Mouse (Mus musculus): Measurements from ENCODE around the gene Veph1. TPM values are rescaled to one million over a fixed set of nuclear protein-coding genes. Genes with fewer than 3 reads are reported as not detected.

Veph1 gene
- polyA plus RNA-seq, 1 experiment from 2014 or later, result 17.3 TPM

DNA sequence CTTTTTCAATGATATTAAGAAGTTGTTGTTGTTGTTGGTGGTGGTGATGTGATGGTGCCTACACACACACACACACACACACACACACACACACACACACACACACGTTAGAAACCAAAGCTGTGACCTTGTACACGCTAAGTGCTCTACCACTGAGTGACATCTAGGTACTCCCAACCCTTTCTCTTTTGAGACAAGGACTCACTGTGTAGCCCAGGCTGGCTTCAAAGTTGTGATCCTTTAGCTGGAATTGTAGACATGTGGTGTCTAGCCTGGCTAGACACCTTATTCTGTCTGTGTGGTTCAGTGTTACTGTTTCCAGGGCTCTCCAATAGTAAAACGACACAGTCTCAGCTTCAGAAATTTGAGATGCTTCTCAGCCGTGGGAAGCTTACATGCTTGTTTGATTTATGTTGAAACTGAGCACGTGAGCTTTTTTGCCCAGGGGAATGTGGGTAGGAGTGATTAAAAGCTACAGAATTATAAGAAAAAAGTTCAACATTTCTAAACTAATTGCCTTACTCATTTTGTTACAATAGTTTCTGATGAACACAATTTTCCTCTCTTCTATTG is 272.3 kb downstream of the Veph1 start:
- Histone ChIP-seq H3K4me2 (ENCODE audit: low read length) (no peak overlapping the region), H3K9me3 (replicated peaks; ENCODE audit: low read length) (no peaks in the 10 kb centered on the region), H3K9ac (ENCODE audit: low read depth, low read length) (no peak overlapping the region), H3K36me3 (ENCODE audit: insufficient read depth, low read length) (no peaks in the 10 kb centered on the region), H3K27me3 (ENCODE audit: insufficient read depth, low read length) (no peaks in the 10 kb centered on the region), H3K27ac (no peak overlapping the region), H3K4me3 (replicated peaks; ENCODE audit: low read depth, low read length) (no peak overlapping the region), H3K4me1 (replicated peaks; ENCODE audit: insufficient read depth, low read length) (no peaks in the 10 kb centered on the region)
- DNase-seq (ENCODE audit: low spot score), result peak; percentile 53
- no peak; the same call in 1 of the 2 replicates for ATAC-seq (replicated peaks; ENCODE audit: low FRiP score, low read depth)
- WGBS, result 39% methylated on average over 5 of the region's 5 CpGs
- no peak for TF ChIP-seq CTCF (IDR thresholded peaks at IDR 0.05; ENCODE audit: low read depth)

DNA sequence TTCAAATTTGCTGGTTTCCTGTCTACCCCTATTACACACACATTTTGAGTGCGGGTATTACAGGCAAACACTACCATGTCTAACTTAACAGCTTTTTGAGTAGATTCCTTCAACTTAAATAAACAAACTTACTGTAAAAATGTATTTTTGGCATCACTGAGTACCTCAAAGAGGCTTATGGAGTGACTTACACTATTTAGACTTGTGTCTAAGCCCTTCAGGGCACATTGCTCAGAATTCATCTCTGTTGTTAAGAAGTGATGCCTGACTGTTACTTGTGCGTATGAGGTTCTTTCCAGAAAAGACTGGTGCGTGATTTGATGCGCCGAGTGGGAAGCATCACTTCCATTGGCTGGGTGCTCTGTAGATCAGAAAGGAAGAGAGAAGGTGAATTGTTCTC is 277.5 kb downstream of the Veph1 start:
- ATAC-seq (replicated peaks; ENCODE audit: low FRiP score, low read depth), result no peak
- 95% methylated on average over 5 of the region's 5 CpGs for WGBS

DNA sequence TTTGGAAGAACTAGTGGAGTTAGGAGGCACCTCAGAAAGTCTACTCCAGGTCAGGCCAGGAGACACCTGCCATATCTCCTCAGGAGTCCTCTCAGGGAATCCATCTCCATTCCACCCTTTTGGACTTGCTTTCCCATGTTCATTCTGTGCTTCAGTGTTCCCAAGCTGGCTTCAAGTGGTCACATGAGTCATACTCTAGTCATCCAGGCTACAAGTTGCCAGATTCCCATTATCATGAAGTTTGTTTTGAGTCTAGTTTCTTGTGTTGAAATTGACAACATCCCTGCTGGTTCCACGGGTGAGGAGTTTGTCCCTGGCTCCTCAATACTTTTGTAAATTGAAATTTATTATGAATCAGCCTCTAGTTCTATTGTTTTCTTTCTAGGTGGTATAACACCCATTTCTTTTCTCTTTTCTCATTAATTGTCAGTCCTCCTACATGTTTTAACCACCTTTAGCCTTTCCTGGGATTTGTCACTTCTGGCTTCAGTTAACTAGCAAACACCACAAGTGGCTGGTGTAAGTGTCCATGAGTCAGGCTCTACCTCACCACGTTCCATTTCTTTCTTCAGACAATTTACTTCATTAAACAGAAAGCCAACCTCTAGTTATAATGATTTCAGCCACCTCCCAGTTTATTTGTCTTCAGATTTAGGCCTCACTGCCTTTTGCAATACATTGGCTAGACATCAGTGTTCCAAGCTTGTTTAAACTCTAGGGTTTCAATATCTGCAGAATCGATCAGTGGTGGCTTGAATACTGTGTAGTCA is 288.8 kb downstream of the Veph1 start:
- Histone ChIP-seq H3K27me3 (ENCODE audit: insufficient read depth, low read length) (no peaks in the 10 kb centered on the region), H3K27ac (no peak overlapping the region), H3K9me3 (replicated peaks; ENCODE audit: low read length) (no peaks in the 10 kb centered on the region), H3K4me1 (replicated peaks; ENCODE audit: insufficient read depth, low read length) (no peaks in the 10 kb centered on the region), H3K36me3 (ENCODE audit: insufficient read depth, low read length) (no peaks in the 10 kb centered on the region), H3K4me2 (ENCODE audit: low read length) (no peak overlapping the region), H3K9ac (ENCODE audit: low read depth, low read length) (no peak overlapping the region), H3K4me3 (replicated peaks; ENCODE audit: low read depth, low read length) (no peak overlapping the region)
- 75% methylated on average over 3 of the region's 3 CpGs for WGBS
- TF ChIP-seq CTCF (IDR thresholded peaks at IDR 0.05; ENCODE audit: low read depth), result no peak
- ATAC-seq (replicated peaks; ENCODE audit: low FRiP score, low read depth), result no peak
- no peak for DNase-seq (ENCODE audit: low spot score)

More for the DNA sequence above, 277.5 kb downstream of the Veph1 start:
- Histone ChIP-seq H3K36me3 (ENCODE audit: insufficient read depth, low read length) (no peaks in the 10 kb centered on the region), H3K4me3 (replicated peaks; ENCODE audit: low read depth, low read length) (no peak overlapping the region), H3K4me1 (replicated peaks; ENCODE audit: insufficient read depth, low read length) (no peaks in the 10 kb centered on the region), H3K9ac (ENCODE audit: low read depth, low read length) (no peak overlapping the region), H3K9me3 (replicated peaks; ENCODE audit: low read length) (no peaks in the 10 kb centered on the region), H3K4me2 (ENCODE audit: low read length) (no peak overlapping the region), H3K27me3 (ENCODE audit: insufficient read depth, low read length) (no peaks in the 10 kb centered on the region), H3K27ac (no peak overlapping the region)
- no peak for TF ChIP-seq CTCF (IDR thresholded peaks at IDR 0.05; ENCODE audit: low read depth)
- no peak for DNase-seq (ENCODE audit: low spot score)

DNA sequence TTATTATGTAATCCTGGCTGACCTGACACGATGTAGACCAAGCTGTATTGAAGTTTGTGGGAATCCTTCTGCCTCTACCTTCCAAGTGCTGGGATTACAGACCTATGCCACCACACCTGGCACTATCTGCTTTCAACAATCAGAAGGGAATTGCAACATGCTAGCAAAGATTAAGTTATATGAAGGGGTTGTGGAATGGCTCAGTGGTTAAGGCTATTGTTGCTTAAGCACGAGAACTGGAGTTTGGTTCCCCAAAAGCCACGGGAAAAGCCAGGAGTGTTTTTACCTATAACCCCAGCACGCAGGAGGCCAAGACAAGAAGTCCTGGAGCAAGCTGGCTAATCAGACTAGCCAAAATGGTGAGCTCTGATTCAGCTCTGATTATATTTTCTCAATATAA is 291.6 kb downstream of the Veph1 start:
- Histone ChIP-seq H3K4me3 (replicated peaks; ENCODE audit: low read depth, low read length) (no peak overlapping the region), H3K4me2 (ENCODE audit: low read length) (no peak overlapping the region), H3K9me3 (replicated peaks; ENCODE audit: low read length) (no peaks in the 10 kb centered on the region), H3K36me3 (ENCODE audit: insufficient read depth, low read length) (no peaks in the 10 kb centered on the region), H3K27me3 (ENCODE audit: insufficient read depth, low read length) (no peaks in the 10 kb centered on the region), H3K9ac (ENCODE audit: low read depth, low read length) (no peak overlapping the region), H3K4me1 (replicated peaks; ENCODE audit: insufficient read depth, low read length) (no peaks in the 10 kb centered on the region), H3K27ac (no peak overlapping the region)
- ATAC-seq (replicated peaks; ENCODE audit: low FRiP score, low read depth) (no peak), DNase-seq (ENCODE audit: low spot score) (no peak)
- 82% methylated on average over 4 of the region's 4 CpGs for whole genome bisulfite sequencing
- TF ChIP-seq CTCF (IDR thresholded peaks at IDR 0.05; ENCODE audit: low read depth), result no peak

GRCm38 (mm10) chr3:66004220-66004951 is 292.3 kb downstream of the Veph1 start:
- ATAC-seq (replicated peaks; ENCODE audit: low FRiP score, low read depth), result no peak
- Histone ChIP-seq H3K4me3 (replicated peaks; ENCODE audit: low read depth, low read length) (no peak overlapping the region), H3K4me1 (replicated peaks; ENCODE audit: insufficient read depth, low read length) (no peaks in the 10 kb centered on the region), H3K36me3 (ENCODE audit: insufficient read depth, low read length) (no peaks in the 10 kb centered on the region), H3K4me2 (ENCODE audit: low read length) (no peak overlapping the region), H3K9ac (ENCODE audit: low read depth, low read length) (no peak overlapping the region), H3K27ac (no peak overlapping the region), H3K27me3 (ENCODE audit: insufficient read depth, low read length) (no peaks in the 10 kb centered on the region), H3K9me3 (replicated peaks; ENCODE audit: low read length) (no peaks in the 10 kb centered on the region)
- peak; percentile 81 for DNase-seq (ENCODE audit: low spot score)
- peak; percentile 57; the same call in 1 of the 2 replicates for TF ChIP-seq CTCF (IDR thresholded peaks at IDR 0.05; ENCODE audit: low read depth)
- WGBS, result 70% methylated on average over 7 of the region's 7 CpGs

Other genes with a start within 250 kb of the Veph1 start
- 7.8 and 11.2 TPM in 2 replicates for gene Ptx3, start 76.9 kb downstream of the Veph1 start, polyA plus RNA-seq (2015; fragmentation: Nextera tagmentation; extraction: Ambion mirVana)